Mouse (Mus musculus) kidney, adult 18-20 months (tissue): ENCODE measurements around the gene Gm17018.

Experiments used
- DNase-seq: peaks from one replicate; pipeline ENCODE4 v3.0.0; 2021

The Gm17018 gene

GRCm38 (mm10) chr19:45628649-45629048, 68.2 kb downstream of the Gm17018 start:
- no peak for DNase-seq

GRCm38 (mm10) chr19:45629219-45629618, 68.8 kb downstream of the Gm17018 start:
- no peak for DNase-seq
